Mouse (Mus musculus): ENCODE results near the gene Auh. TPM values are rescaled to one million over a fixed set of nuclear protein-coding genes. Genes with fewer than 3 reads are reported as not detected.

Gene Auh
- total RNA-seq, 2 experiments from 2014 or later = 77.8 to 81.5 TPM

DNA sequence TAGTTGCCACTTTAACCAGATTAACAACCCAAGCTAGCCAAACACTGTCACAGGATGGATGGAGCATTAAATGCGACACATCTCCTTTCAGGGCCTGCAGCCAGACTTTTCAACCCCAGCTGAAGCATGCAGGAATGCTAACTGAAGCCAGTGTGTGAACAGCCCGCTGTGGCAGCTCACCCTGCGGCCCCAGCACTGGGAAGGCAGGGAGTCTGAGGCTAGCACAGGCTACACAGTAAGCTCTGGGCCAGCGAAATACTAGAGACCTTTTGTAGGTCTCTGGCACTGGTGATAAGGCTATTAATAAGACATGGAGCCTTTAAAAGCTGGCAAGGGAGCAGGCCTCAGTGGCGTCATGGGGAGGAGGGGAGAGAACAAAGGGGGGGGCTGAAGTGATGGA, 49.1 kb downstream of the Auh start:
- DNase-seq (ENCODE audit: low spot score) = peak; percentile 61

DNA sequence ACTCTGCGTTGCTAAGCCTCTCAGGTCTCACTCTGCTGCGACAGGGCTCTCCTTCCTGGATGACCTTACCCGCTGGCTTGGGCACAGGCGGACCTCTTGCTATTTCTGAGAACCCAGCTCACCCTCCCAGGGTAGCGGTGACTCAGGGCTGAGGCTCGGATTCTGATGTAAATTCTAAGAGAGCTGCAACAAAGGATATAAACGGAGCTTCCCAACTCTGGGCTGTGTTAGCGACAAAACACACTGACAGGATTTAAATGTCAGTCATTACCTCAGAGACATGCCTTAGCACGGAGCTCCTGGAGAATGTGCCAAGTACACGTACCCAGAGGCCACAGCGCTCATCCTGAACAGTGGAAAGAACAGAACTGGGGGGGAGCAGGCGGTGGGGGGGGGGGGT, 49.6 kb downstream of the Auh start:
- DNase-seq (ENCODE audit: low spot score) = peak; percentile 77

DNA sequence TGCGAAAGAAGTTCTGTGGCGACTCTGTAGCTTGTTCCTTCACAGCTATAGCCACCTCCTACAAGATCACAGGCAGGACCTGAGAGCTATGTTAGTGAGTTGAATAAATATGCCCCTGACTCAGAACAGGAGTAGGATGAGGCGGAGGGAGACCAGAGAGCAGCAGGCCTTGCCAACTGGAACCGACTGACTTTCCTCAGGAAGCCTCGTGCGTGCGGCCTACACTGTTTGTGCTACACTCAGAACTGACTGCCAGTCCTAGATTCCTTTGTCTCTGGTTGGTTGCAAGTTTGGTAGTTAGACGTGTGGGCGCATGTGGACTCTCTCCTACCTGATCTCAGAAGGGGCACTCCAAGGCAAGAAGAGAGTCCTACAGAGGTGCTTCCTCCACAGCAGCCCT, 50.2 kb downstream of the Auh start:
- no peak for DNase-seq (ENCODE audit: low spot score)

DNA sequence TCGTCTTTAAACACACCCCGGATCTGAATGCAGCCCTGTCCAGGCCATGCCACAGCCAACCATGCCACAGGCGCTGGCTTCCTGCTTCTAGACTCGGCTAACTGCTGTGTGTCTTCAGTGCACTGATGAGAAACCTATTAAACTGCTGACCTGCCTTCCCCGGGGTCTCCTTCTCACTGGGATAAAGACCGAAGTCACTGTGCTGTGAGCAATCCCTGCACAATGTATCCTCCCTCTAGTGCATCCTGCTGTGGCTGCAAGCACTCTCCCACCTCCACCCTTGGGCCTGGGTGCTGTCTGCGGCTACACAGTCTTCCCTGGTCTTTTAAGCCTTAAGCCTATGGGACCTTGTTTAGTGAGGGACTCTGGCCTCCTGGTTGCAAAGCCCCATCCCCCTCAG, 50.7 kb downstream of the Auh start:
- no peak for DNase-seq (ENCODE audit: low spot score)

DNA sequence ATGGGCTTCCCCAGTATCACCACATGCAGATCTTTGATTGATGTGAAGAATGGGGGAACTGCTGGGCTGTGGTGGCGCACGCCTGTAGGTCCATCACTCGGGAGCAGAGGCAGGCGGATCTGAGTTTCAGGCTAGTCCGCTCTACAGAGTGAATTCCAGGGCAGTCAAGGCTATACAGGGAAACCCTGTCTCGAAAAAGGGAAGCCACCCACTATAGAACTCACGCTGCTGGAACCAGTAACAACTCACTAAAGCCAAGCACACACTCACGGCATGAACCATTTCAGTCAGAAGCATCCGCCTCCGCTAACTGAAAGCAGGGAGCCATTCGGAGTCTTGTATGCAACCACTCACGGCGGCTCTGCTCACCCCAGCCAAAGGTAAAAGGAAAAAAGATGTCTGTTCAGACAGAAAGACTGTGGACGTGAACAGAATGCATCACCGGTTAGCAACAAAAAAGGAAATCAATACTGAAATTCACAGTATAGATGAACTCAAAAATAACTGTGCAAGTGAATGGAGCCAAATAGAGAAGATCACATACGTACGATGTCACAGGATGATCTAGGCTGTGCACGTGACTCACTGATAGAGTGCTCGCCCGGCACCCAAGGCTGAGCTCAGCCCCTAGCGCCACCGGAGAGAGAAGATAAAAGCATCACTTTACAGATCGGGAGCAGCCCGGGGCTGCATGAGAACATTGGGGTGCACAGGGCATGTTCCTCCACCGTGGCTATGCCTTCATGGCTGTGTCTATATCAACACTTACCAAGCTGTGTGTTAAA, 53.7 kb downstream of the Auh start:
- no peak for DNase-seq (ENCODE audit: low spot score)

DNA sequence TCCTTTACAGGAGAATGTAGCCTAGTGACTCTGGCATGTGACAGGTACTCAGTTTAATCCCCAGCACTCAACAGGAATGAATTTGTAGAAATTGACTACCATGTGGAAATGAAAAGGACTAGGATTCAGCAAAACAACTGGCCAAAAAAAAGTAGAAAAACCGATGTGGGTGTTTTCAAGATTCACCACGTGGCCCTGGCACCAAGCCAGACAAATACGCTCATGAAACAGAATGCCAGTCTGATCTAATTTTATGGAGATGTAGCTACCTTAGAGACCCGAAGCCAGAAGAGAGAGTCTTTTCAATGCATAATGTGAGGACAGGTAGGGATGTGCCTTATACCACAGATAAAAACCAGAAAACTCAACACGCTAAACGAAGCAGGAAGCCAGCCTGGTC, 54.4 kb downstream of the Auh start:
- DNase-seq (ENCODE audit: low spot score) = no peak

DNA sequence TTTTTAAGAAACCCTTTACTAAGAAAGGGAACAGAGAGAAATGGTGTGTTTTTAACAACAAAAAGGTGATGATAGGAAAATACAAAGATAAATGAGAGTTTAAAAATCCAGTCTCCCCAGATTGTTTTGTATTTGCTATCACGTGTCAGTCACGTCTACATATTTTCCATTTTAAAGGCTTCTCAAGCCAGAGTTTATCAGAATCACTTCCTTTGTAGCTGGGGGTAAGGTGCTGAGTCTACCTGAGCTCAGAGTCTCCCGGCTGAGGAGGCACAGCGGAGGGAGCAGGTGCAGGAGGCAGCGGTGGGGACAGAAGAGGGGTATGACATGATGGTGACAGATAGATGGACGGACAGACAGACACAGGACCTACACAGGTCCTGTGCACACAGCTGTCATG, 55.1 kb downstream of the Auh start:
- DNase-seq (ENCODE audit: low spot score) = no peak

DNA sequence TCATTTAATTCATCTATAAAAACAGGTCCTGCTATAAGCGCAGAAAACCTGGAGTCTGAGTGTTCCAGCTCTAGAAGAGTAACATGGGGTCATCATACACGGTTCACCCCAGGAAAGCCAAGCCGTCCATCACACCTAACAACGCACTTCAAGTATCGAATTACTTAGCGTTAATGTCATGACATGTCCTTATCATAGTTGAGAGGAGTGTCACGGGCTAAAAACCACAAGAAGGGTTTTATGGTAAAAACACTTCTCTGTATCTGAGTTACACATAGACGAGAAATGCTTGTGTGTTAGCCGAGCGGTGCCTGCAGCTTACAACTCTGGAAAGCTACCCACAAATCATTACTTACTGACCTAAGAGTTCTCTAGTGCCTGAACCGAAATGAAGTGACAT, 55.6 kb downstream of the Auh start:
- DNase-seq (ENCODE audit: low spot score) = no peak

DNA sequence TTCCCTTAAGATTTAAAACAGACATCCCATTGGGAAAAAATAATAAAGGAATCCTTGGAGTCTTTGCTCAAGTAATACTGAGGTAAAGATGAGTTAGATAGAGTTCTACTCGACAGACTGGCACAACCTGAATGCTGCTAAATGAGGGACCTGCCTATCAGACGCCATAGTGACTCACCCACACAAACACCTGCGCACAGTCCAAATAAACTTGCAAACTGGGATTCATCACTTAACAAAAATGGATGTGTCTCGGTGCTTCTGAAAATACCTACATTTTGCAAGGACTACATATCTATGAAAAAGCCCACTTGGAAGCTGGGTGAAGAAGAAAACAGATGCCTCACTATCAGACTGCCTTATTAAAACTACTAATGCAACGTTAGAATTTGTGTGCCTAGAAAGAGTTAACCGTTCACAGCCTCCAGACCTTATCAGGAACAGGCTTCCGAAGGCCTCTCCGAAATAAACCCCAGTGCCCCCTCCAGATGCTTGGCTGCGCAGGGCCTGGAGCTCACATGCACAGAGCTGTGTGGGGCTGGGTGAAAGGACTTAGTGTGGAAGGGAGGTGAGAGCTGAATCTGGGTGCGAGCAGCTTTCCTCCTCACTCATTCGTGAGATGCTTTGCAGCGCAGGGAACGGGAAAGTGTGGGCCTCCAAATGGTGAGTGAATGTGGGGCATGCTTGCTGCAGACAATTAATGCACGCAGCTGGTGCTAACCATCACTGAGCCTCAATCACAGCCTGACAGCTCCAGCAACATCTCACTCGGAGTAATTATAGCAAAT, 63.3 kb downstream of the Auh start:
- no peak for DNase-seq (ENCODE audit: low spot score)

DNA sequence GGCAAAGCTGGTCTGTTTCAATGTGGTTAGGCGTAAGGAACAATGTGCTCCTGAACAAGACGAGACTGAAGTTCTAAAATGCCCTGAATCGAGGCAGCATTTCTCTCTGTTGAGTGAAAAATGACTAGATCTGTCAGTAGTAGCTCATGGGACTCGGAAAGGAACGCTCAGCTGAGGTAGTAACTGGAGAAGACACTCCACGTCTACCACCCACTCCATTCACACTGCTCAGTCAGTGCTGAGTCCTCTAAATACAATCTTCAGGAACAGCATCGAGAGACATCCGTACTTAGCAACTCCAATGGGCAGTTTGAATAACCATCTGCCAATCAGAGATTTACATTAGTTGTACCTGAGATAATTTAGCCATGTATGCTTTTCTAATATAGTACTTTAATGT, 66.0 kb downstream of the Auh start:
- no peak for DNase-seq (ENCODE audit: low spot score)

DNA sequence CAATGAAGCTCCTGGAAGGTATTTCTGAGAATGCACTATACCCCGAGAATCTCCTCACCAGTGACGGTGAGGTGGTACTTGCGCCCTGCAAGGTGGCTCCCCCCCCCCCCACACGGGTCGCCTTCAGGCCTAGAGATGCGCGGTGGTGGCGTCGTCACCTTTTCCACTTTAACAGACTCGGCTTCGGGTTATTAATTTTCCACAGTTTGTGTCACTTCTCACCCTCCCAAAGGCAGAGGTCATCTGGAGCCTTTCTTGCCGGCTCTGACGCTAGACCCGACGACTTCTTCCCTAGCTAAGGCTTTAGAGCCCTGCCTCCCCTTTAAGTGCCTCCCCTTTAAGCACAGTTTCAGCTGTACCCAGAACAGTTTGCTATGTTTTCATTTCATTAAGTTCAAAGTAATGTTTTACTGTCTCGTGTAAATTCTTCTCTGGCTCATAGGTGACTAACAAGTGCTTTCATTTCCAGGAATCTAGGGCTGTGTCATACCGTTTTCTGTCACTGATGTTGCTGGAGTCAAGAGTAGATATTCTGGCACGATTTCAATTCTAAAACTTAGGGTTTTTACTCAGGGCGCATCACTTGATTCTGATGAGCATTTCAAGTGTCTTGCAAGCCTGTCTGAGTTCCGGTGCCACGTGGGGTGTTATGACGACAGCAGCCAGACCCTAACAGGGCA, 69.3 kb downstream of the Auh start:
- DNase-seq (ENCODE audit: low spot score) = no peak

DNA sequence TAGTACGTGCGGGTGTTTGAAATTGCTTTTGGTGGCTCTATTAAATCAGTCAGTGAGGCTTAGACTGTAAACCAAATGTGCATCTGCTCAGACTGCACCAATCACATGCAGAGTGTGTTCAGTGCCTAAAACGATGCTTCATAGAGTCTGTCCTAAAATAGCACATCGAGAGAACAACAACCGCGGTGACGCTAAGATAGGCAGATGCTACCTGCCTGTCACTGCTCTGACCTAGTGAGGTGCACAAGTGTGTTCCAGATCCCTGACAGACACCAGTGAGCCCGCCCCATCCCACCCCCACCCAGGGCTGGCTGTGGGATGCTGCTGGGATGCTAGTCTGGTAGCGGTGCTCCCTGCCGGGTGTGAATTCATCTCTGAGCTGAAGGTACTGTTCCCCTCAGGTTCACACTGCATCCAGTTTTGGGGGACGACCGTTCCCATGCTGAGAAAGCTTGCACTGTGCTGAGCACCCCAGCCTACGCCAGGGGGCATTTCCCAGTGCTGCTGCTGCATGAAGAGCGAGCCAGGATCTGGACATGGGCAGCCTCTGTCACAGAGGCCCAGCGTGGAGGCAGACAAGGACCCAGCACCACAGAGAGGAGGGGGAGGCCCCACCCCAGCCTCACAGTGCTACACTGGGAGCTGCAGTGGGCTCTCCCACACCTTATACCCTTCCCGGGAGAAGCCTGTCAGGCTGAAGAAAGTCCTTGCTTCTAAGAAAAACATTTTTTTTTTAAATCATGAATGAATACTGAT, 70.2 kb downstream of the Auh start:
- DNase-seq (ENCODE audit: low spot score) = no peak

DNA sequence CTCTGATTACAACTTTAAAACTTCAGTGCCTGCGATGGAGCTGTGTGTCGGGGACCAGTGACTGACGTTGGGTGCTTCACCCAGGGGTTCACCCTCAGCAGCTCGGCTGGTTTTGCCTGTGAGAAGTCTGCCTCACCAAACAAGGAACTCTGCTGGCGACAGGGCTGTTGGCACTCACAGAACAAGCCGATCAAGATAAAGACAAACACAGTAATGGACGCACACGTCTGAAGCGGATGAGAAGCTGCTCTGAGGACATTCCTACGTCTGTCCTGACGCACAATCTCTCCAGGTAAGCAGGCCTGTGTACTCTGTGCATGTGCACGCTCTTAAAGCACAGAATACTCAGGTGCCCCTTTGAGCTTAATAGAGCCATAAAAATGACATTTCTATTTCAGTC, 71.1 kb downstream of the Auh start:
- DNase-seq (ENCODE audit: low spot score) = no peak

DNA sequence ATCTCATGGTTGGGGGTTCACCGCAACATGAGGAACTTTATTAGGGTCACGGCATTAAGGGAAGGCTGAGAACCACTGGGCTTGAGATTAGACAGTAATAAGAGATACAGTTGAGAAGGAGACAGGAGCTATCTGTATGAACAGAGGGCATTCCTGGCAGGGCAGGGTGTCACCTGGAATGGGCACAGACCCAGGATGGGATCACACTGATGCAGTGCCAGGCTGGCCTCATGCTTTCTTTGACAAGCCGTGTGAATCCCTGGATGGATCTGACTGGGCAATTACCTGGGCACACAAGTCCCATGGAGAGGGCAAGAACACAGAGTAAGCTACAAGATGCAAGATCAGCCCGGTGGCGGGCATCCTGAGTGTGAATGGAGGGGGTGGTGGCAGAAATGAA, 71.7 kb downstream of the Auh start:
- DNase-seq (ENCODE audit: low spot score) = no peak

DNA sequence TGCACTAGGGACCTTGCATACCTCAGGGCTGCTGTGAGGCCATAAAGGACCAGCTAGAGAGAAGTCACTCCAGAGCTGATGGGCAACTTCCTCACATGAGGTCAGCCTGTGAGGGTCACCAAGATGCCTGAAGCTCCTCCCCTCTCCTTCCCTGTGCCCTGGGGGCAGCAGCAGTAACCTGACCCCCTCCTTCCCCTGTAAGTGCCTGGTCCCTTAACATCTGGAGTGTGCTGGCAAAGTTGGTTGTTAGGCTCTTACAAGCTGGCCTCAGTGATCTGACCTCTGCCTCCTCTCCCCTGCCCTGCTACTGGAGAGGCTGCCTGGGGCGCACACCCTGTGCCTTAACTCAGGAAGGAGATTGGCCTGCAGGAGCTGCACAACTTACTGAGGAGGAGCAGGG, 75.9 kb downstream of the Auh start:
- no peak for DNase-seq (ENCODE audit: low spot score)

DNA sequence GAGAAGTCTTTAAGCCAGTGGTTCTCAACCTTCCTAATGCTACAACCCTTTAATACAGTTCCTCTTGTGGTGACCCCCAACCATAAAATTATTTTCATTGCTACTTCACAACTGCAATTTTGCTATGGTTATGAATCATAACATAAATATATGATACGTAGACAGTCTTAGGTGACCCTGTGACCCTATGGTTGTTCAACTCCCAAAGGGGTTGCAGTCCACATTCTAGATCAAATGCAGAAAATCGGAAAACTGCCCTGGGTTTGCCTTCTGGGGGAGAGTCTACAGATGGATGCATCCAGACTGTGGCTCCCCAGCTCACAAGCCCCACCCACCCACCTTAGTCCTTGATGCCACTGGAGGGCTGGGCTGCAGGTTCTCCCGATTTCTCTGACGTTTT, 77.6 kb downstream of the Auh start:
- no peak for DNase-seq (ENCODE audit: low spot score)

DNA sequence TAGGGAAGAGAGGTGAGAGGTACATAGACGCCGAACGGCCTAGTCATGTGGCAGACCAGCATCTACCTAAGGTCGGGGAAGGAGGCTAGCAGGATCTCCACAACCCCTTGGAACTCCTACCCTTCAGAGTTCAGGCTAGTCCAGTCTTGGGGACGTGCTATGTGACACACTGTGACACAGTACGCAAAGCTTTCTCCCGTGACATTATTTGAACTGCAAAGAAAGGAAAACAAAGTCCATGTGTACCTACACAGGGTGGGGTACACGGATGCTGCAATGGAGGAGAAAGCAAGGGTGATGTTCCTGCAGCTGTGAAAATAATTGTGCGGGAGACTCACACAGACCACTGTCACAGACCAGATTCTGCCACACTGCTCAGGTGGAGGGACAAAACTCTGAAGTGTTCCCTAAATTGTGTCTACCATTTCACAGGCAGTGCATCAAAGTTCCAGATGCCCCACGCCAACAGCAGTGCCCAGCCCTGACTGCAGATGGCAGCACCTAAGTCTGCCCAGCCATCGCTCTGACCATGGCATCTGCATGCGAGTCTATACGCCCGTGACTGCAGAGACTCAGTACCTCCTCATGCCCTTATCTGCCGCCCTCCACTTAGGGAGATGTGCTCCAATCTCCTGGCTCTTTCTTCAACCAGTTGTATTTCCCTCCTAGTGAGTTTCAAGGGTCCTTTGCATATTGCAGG, 79.3 kb downstream of the Auh start:
- DNase-seq (ENCODE audit: low spot score) = no peak

DNA sequence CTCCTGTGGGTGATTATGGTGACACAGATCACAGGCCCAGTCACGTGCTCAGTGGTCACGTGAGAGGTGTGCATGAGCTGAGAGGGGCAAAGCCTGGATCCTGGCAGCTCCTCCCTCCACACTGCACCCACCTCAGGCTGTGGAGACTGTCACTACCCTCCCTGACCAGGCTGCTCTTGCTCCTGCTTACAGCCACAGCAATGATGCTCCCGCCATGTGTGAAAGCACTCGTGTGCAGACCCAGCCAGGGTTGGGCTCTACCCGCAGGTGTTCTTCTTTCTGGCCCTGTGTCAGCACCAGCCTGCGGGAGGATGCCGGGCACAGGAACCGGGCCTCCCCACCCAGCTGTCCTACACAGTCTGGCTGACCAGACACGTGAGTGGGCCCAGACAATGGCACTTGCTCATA, 80.1 kb downstream of the Auh start:
- no peak for DNase-seq (ENCODE audit: low spot score)

DNA sequence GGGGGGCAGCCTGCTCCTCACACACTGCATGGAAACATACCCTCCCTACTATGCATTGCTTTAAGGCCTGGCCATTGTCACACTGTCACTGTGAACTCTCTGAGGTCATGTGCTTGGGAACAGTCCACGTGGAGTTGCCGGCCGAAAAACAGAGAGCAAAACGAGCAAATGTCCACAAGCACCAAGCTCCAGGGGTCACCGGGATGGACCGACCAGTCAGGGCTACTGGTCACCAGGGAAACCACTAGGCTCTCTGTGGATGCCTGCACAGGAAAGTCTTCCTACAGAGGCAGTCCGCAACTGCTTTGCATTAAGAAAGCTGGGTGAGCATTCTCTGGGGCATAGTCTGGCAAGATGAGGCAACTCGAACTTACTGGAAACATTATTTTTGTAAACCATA, 82.0 kb downstream of the Auh start:
- no peak for DNase-seq (ENCODE audit: low spot score)

DNA sequence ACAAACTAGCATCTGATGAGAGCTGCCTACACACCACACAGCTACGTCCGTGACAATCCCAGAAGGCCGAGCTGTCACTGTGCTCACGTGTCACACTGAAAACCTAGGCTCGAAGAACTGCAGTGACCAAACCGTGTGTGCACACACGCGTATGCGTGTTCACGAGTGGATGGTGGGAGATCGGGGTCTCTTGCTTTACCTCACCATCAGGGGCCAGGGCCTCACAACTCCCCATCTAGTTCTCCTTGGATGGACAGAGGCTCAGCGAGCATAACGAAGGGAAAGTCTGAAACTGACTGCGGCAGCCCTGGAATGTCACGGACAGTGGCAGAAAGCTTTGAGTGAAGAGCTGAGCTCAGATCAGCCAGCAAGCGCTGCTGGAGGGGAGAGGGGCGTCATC, 82.4 kb downstream of the Auh start:
- no peak for DNase-seq (ENCODE audit: low spot score)

DNA sequence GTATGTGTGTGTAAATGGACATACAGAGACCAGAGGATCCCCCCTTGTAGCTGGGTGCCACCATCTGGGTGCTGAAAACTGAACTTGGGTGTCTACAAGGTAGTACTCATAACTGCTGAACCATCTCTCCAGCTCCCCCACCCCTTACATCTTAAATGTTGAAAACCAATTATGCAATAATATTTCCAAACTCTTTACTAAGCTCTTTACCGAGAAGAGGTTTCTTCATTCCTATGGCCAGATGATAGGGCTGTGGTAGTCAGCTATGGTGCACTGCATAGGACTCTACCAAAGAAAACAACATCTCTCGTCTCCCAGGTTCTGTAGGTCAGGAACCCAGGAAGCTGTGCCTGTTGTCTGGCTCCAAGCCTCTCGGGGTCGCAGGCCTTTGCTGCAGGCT, 83.9 kb downstream of the Auh start:
- no peak for DNase-seq (ENCODE audit: low spot score)

Data from gastrocnemius, adult 18-20 months (tissue).